Mouse (Mus musculus): ENCODE measurements at regions not wholly inside any gene's neighbourhood (a gene's known extent, or its start where the extent isn't known, plus 50 kb on each side); places are given as distances from the start of the nearest gene placed in this dataset.
"Not testable (repeated sequence)": the region's sequence is repeated elsewhere in the genome, so short reads cannot be mapped to it uniquely, and the experiment has no call there.

DNA sequence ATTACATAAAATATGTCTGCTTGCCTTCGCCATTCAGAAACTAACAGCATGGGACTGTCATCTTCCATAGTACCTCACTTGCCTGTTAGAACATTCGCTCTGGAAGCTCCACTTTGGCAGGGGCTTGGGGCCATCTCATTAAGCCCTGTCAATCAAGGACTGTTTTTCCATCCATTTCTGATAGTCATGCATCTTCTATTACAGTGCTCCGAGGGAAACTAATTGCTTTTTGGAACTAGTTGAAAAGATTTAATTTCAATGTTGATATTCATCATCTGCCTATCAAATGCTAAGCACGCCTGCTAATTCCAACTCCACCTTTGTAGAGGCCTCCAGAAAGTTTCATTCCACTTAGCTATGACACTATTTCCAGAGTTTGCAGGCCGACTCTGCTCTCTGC lies 232.7 kb downstream of the Diras2 start:
- in situ Hi-C loops (cut with MboI, MseI) = no loop called here

DNA sequence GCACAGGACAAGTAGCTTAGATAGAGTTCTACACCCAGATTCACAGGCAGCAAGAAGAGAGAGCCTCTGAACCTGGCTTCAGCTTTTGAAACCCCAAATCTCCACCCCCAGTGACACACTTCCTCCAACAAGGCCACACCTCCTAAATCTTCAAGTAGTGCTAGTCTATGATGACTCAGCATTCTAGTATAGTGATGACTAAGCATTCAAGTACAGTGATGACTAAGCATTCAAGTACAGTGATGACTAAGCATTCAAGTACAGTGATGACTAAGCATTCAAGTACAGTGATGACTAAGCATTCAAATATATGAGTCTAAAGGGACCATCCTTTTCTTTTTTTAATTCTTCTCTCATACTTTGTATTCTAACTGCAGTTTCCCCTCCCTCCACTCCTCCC lies 225.8 kb downstream of the Diras2 start:
- in situ Hi-C loops (cut with MboI, MseI) = not testable (repeated sequence)

DNA sequence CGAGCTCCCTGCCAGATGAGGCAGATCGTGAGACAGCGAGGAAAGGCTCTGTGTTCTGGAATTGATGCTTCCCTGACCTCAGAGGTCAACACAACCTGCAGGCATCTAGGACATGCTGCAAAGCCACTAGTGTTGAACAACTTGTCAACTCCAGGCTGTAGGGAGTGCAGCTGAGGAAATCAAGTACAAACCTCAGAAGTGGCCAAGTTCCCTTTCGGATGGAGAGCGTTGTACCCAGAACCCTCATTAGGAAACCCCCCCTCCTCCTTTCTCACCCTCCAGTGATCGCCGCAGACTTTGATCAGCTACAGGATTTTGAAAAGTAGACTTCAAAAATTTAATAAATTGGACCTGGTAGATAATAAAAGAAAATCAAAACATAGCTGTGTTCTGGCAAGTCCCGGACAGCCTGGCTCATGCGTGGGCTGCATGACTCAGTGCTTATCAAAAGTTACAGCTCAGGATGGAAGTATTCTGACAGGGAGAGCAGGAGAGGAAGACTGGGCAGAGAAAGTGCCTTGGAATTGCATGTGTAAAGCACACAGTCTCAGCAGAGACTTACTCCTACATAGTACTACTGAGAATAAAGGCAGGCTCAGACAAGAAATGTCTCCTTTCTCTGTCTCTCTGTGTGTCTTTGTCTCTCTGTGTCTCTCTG lies 224.2 kb downstream of the Diras2 start:
- in situ Hi-C loops (cut with MboI, MseI) = no loop called here

DNA sequence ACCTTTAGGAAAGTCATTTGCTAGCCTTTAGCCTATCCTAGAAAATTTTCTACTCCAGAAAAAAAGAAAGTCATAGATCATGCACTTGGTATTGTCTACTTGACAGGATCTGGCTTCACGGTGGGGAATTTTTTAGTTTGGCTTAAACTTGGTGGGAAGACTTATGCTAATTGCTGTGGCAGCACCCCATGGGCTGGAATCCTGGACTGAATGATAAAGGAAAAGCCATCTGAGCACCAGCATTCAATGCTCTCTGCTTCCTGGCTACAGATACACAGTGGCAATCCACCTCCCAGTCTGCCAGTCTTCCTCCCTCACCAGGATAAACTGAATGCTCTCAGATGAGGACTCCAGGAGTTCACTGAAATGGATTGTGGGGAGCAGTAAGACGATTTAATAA lies 220.1 kb downstream of the Diras2 start:
- in situ Hi-C loops (cut with MboI, MseI) = no loop called here

DNA sequence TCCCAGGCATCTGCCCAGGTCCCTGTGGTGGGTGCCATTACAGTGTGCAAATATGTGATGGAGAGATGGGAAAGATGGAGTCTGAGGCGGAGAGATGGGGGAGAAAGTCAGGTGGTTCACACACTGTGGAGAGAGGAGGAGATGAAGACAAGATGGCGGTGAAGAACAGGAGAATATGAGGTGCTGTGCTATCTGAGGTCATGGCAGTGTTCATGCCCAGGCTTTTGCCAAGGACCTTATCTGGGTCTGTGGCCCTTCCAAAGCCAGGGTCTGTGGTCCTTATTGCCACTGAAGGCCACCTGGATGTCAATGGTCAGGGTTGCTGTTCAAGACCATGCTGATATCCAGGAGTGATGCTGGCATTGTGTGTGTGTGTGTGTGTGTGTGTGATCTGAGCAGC lies 212.8 kb downstream of the Diras2 start:
- in situ Hi-C loops (cut with MboI, MseI) = no loop called here

DNA sequence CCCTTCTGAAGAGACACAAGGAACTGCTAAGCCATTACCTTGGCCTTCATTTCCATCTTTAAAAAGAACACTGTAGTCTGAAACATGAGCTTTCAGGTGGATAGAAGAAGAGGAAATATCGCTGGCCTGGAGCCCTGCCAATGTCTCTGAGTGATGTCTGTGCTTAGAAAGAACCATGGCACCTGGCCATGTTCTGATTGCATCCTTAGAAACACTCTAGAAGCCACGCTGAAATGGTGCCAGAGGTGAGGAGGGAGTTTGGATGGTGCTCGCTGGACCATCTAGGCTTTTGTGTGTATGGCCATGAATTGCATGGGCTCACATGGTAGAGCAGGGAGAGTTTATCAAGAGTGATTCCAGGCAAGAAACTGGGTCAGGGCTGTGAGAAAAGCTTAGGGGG lies 207.4 kb downstream of the Diras2 start:
- in situ Hi-C loops (cut with MboI, MseI) = no loop called here

DNA sequence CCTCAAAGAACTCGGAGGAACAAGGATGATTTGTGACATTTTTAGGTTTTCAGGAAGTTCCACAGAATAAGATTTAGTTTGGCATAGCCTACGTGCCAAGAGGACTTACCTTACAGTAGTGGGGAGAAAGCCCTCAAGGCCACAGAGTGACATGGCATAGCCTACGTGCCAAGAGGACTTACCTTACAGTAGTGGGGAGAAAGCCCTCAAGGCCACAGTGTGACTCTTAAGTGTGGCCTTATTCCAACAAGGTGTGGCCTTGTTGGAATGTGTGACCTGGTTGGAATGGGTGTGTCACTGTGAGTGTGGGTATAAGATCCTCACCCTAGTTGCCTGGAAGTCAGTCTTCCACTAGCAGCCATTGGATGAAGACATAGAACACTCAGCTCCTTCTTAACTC lies 206.7 kb downstream of the Diras2 start:
- in situ Hi-C loops (cut with MboI, MseI) = not testable (repeated sequence)

DNA sequence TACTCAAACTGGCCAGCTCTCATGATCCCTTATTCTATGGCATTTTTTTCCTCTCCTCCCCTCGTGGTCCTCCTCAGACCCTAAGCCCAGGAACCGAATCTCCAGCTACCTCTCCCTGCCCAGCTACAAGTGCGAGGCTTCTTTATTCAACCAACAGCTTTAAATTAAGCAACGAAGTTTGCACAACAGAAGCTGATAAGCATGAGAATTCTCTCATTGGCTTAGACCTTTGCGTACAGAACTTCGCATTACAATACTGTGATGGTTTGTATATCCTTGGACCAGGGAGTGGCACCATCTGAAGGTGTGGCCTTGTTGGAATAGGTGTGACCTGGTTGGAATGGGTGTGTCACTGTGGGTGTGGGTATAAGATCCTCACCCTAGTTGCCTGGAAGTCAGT lies 205.4 kb downstream of the Diras2 start:
- in situ Hi-C loops (cut with MboI, MseI) = not testable (repeated sequence)

DNA sequence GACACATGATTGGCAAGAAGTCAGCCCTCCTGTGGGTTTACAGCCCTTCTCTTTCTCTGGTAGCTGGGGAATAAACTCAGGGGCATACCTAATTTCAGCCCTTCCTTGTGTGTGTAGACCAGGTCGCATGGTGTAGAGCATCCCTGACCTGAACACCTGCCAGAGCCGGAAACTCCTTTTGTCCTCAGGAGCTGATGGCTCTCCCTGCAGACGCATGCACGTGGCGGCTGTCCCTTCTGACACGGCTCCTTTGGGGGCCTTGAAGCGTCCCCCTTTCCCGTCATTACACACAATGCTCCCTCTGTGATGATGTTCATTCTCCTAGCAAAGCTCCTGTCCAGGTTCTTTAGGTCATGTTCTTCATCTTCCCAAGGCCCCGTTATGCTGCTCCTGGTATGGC lies 203.3 kb downstream of the Diras2 start:
- in situ Hi-C loops (cut with MboI, MseI) = no loop called here

DNA sequence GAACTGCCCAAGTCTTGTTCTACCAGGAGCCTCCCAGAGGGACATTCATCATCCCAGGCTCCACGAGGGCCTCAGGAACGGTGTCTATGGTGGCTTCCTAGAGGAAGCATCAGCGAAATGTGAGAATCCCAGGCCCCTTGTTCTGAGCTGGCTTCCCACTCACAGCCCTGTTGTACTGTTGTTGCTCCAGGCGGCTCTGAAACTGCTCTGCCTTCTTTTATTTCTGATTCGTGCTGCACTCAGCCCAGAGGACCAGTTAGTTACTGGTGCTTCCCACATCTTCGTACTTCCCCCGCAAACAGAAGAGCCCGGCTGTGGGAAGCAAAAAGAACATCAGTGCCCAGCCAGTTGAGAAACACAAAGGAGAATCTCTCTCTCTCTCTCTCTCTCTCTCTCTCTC lies 202.3 kb downstream of the Diras2 start:
- in situ Hi-C loops (cut with MboI, MseI) = no loop called here

DNA sequence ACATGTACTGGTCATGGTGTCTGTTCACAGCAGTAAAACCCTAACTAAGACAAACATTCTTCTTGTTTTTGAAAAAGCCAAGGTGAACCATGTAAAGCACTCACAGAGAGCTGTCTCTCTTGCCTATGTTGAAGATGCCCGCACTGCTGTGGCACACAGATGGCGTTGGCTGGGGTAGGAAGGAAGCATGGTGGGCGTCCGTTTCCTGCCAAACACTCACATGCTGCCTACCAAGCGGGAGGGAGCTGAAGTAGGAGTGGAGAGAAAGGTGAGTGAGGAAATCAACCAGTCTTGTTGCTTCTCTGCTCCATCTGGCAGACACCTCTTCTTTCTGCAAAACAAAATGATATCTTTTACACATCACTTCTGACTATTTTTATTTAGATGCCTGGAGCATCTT lies 200.0 kb downstream of the Diras2 start:
- in situ Hi-C loops (cut with MboI, MseI) = no loop called here

DNA sequence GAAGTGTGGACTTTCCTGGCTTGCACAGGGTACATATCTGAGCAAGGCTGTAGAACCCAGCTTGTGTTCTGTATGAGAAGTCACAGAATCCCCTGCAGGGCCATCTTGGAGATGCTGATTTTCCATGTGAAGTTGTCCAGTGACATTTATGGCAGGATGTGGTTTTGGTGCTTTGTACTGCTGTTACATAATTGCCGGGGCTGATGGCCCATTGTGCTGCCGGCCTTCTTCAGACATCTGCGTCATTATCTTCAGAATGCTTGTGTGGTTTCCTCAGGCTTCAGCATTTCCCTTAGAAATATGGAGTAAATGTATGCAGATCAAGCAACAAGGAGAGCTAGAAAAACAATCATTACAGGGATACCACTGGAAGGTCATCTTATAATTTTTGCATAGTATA lies 196.1 kb downstream of the Diras2 start:
- in situ Hi-C loops (cut with MboI, MseI) = no loop called here

DNA sequence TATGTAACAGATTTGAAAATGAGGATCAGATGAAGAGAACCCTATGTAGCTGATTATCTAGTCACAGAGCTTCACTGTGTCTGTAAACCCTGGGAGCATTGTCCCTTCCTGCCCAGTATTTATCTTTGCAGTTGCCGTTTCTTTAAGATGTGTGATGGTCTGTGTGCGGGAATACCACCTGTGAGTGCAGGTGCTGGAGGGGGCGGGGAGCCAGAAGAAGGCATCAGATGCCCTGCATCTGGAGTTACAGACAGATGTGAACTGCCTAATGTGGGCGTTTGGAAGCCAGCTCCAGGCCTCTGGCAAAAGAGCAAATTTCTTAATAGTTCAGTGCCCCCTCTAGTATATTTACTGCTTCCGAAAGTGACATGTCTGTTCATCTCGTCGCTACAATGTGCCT lies 193.1 kb downstream of the Diras2 start:
- in situ Hi-C loops (cut with MboI, MseI) = no loop called here

DNA sequence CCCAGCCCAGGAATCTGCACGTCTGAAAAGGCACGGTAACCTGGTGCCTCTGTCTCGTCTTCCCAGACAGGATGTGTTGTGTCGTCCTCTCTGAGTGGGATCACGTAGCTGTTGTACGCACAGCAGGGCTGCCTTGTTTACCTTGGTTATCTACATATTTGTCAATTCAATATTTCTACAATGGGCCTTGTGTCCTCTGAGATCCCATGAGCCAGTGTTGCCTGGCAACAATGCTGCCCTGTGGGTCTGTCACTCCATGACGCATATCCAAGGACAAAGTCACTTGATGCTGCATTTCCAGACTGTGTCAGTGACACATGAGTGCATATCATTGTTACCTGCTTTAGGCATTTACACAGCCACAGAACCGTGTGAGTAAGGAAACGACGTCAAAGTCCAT lies 191.9 kb downstream of the Diras2 start:
- in situ Hi-C loops (cut with MboI, MseI) = no loop called here

DNA sequence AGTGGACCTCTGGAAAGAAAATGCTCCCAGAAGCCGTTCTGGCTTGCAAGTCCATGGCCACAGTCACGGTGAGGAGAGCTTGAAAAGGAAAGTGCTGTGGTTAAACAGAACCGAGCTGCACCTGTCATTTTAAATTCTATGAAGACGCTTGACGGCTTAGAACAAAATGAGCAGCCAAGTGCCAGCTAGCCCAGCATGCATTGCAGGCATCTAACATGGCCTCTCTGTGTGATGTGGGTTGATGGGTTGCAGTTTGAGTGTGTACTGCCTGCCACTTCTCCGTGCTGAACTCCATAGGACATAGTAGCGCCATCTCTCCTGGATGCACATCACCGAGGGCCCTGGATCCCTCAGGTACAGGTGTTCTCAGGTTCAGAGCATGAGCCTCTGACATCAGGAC lies 189.1 kb downstream of the Diras2 start:
- in situ Hi-C loops (cut with MboI, MseI) = no loop called here

DNA sequence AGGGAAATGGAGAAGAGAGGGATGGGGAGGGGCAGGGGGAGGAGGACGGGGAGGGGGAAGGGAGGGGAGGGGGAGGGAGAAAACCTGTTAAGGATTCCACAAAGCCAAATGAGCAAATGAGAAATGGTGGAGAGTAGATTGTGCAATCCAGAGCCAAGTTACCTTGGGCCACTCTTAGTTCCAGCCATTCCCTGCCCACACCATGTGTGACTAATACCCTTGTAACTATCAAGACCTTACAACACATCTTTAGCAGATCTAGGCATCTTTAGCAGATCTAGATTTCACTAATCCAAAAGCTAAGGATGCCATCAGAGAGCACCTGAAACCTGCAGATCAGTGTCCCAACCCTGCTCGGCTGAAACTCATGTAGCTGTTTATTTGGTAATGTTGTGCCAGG lies 186.7 kb downstream of the Diras2 start:
- in situ Hi-C loops (cut with MboI, MseI) = no loop called here

DNA sequence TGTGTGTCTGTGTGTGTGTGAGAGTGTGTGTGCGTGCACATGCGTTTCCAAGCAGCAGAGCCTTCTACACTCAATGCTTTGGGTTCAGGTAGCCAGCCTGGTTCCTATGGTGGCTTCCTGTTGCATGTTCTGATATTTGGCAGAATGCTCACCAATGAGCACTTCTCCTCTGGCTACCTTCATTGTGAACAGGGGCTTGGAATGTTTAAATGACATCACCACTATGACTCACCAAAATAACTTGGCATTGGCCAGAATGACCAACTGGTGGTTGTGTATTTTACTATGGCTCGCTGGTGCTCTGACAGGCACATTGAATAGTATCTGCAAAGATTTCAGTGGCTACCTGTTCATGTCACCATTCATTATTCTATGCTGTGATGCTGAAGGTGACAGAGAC lies 186.2 kb downstream of the Diras2 start:
- in situ Hi-C loops (cut with MboI, MseI) = no loop called here

DNA sequence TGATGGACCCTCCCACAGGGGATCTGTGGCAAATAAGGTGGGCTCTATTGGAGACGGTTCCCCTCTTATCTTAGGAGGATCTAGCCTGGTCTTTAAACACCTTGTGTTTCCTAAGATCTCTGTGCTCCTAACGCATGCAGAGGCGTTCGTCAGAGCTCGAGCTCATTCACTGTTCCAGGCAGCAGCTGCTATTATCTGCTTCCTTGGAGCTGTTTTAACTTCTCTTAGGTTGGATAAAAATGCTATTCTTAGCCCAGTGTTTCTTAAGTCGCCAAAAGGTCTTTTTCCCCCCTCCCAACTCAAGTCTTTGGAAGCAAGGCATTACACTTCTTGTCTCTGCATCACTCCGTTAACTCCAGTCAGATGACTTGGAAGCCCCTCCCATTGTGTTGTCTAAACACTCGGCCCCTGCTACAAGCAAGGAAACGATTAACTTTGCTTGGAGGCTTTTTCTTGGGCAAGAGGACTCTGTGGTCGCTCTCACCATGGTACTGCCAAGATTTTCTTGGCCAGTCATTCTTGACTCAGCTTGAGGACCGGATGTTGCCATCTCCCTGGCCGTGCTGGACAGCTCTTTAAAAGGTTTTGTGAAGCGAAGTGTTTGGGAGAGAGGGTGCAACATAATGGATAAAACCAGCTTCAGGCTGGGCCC lies 185.6 kb downstream of the Diras2 start:
- in situ Hi-C loops (cut with MboI, MseI) = no loop called here

DNA sequence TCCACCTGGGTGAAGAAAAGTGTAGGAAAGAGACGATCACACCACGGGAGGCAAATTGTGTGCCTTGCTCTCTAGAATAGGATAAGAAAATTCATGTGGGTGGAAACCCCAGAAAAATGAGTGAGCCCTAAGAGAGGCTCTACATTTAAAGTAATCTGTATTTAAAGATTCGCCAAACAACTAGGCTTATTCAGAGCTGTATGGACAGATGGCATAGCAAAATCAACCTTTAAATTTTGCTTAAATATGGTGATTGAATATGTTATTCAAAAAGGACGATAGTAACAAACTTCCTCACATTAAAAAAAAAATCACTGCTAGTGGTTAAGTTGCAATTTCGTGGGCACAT lies 185.1 kb downstream of the Diras2 start:
- in situ Hi-C loops (cut with MboI, MseI) = no loop called here

DNA sequence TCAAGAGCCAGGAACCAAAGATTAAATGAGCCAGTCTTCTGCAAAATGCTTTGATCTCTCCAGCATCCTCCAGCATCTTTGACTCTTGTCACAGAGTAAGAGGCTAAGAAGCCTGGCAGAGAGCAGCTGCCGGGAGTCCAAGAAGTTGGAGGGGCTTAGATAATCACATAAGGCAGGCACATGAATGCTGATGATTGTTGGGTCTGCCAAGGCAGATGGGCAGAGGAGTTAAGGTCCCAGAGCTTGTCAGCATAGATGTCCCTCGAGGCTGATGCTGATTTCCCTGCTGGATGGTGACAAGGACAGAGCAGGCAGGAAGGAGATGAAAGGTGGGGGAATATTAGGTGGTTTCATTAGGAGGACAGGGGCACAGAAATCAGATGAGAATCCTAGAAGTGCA lies 183.4 kb downstream of the Diras2 start:
- in situ Hi-C loops (cut with MboI, MseI) = no loop called here

DNA sequence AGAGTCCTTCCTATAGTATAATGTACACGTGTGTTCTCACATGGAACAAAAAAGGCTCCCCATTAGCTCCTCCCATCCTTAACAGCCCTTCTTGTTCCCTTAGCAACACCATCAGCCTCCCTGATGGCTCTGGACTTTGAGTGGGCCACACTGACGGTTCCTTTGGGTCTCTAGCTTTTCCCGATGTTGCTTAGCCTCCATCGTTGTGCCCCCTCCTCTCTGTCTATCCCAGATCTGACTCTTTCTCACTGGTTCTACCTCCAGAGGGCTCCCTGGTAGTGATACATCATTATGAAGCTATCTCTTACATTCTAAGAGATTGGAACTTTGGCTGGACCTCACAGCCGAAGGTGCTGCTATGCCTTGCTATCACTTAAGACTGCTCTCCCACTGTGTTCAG lies 181.5 kb downstream of the Diras2 start:
- in situ Hi-C loops (cut with MboI, MseI) = no loop called here

DNA sequence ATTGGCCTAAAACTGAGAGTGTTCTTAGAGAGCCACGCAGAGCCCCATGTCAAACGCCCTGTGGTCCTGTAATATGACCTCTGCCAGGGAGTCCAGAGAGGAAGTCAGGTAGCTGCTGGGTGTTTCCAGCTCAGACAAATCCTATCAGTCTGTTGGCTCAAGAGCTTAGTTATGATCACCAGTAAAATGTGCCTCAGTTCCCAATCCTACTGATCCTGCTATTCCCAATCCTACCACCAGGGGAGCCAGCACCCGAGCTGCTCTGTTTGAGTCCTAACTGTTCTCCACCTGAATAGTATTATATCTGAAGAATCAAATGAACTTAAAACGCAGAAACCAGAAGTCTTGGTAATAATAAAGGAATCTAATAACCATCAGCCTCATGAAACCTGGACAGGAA lies 178.5 kb downstream of the Diras2 start:
- in situ Hi-C loops (cut with MboI, MseI) = no loop called here

DNA sequence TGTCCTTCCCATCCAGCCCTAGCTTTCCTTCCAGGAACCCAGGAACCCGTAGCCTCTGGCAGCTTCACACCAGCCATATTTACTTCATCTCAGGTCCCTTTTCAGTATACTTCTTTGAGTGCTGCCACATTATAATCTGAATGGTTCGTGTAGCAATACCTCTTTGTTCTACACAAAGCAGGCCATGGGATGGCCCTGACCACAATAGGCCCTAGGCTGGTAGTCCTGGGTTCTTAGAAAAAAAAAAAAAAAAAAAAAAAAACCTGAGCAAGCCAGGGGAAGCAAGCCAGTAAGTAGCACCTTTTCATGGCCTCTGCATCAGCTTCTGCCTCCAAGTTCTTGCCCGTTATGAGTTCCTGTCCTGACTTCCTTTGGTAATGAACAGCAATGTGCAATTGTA lies 177.6 kb downstream of the Diras2 start:
- in situ Hi-C loops (cut with MboI, MseI) = no loop called here

DNA sequence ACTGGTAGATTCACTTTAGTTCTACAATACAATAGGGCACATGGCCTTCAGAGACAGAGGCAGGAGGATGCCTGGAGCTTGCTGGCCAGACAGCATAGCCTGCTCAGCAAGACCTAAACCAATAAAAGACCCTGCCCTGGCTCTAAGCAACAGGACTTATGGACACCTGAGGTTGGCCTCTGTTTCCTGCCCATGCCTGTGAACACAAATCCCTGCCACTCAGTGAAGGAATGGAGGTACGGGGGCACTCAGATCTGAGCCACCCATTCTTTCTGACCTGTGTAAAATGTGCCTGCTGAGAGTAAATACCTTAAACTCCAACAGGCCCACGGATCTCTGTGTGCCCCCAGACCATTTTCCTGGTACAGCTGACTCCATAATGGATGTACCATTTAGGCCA lies 177.1 kb downstream of the Diras2 start:
- in situ Hi-C loops (cut with MboI, MseI) = no loop called here
